Mouse (Mus musculus): ENCODE measurements around the gene Map2. TPM values are rescaled to one million over a fixed set of nuclear protein-coding genes. Genes with fewer than 3 reads are reported as not detected.

Gene Map2
- polyA plus RNA-seq, 1 experiment, result 1.6 TPM

DNA sequence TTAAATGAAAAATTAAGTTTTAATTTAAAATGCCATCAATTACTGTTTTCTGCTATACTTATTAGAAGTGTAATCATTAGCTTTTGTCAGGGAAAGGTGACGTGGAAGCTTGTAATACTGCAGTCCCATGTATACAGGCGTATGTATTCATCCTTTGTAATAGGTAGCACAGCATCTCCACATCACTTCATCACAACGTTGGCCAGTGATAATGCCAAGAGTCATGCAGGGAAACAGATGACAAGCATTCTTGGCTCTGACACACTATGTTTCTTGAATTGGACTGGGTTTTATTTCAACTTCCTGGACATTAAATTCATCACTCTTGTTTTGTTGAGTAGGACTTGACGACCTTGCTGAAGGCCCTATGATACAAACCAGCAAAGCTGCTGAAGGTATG, 113.9 kb downstream of the Map2 start:
- Histone ChIP-seq H3K4me1 (ENCODE audit: control insufficient read depth, insufficient read depth, insufficient read length) (no peaks in the 10 kb centered on the region), H3K27me3 (ENCODE audit: control insufficient read depth, insufficient read depth, low read length) (no peaks in the 10 kb centered on the region), H3K4me3 (ENCODE audit: extremely low read depth, insufficient read depth, insufficient read length) (no peak overlapping the region), H3K27ac (ENCODE audit: insufficient read depth, low read length) (no peak overlapping the region), H3K36me3 (ENCODE audit: control insufficient read depth, insufficient read depth, low read length) (no peaks in the 10 kb centered on the region)
- TF ChIP-seq CTCF (IDR thresholded peaks at IDR 0.05; ENCODE audit: extremely low read depth, insufficient read depth, insufficient read length, insufficient replicate concordance) (no peak), POLR2A (IDR thresholded peaks at IDR 0.05; ENCODE audit: low read depth, low read length) (no peak)
- WGBS, result 85% methylated on average over 4 of the region's 4 CpGs
- DNase-seq (ENCODE audit: low read depth in 1 of 2, low spot score in 2 of 2), result no peak

DNA sequence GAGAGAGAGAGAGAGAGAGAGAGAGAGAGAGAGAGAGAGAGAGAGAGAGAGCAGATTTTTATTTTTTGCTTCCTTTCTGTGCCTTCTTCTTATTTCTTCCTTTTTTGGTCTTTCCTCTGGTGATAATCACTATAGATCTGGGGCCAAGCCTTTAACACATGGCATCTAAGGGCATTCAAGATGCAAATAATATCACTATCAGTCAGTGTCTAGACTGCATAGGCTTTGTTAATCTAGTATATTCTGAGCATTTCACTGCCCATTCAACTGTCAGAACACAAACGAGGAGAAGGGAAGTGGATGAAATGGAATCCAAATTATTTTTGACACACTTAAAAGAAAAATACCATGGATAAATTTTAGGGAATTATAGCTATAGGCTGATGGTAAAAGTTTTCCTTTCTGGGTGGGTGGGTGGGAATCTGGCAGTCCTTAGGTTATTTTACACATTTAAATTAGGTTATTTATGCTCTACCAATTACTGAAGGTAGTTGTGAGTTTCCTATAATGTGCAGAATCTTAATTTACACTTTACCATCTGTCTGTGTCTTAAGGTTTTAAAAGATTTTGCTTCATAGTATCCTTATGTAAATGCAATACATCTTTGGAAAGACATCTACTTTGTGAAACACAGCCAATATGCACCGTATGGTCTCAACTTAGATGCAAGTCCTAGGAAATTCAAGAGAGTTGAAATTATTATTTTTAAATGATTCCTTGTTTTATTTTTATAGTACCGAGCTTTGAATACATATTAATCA, 117.2 kb downstream of the Map2 start:
- WGBS, result 81% methylated on average over 3 of the region's 3 CpGs
- no peak overlapping the region for H3K4me3 ChIP-seq (ENCODE audit: extremely low read depth, insufficient read depth, insufficient read length)
- no peak for DNase-seq (ENCODE audit: low read depth in 1 of 2, low spot score in 2 of 2)
- no peaks in the 10 kb centered on the region for H3K4me1 ChIP-seq (ENCODE audit: control insufficient read depth, insufficient read depth, insufficient read length)
- no peak overlapping the region for H3K27ac ChIP-seq (ENCODE audit: insufficient read depth, low read length)
- H3K36me3 ChIP-seq (ENCODE audit: control insufficient read depth, insufficient read depth, low read length), result no peaks in the 10 kb centered on the region
- no peaks in the 10 kb centered on the region for H3K27me3 ChIP-seq (ENCODE audit: control insufficient read depth, insufficient read depth, low read length)
- no peak for TF ChIP-seq POLR2A (IDR thresholded peaks at IDR 0.05; ENCODE audit: low read depth, low read length)
- no peak for TF ChIP-seq CTCF (IDR thresholded peaks at IDR 0.05; ENCODE audit: extremely low read depth, insufficient read depth, insufficient read length, insufficient replicate concordance)

DNA sequence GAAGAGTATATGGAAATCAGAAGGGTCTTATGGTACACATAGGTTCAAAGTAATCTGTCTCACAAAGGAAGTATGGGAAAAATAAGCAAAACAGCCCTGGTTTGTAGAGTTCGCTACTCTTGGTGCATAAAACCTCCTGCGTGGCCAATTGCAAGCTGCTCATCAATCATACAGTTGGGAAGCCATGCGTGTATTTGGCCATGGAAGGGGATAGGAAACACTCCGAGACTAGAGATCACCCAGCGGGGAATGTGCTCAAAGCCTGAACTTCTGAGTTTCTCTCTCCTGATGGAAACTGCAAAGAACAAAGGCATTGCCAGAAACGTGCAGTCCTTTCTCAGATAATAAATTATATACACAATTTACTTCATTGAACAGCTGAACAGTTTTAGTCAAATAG, 124.3 kb downstream of the Map2 start:
- TF ChIP-seq POLR2A (IDR thresholded peaks at IDR 0.05; ENCODE audit: low read depth, low read length) (no peak), CTCF (IDR thresholded peaks at IDR 0.05; ENCODE audit: extremely low read depth, insufficient read depth, insufficient read length, insufficient replicate concordance) (no peak)
- H3K36me3 ChIP-seq (ENCODE audit: control insufficient read depth, insufficient read depth, low read length), result no peaks in the 10 kb centered on the region
- WGBS, result 92% methylated on average over 6 of the region's 6 CpGs
- no peak for DNase-seq (ENCODE audit: low read depth in 1 of 2, low spot score in 2 of 2)
- no peak overlapping the region for H3K27ac ChIP-seq (ENCODE audit: insufficient read depth, low read length)
- H3K27me3 ChIP-seq (ENCODE audit: control insufficient read depth, insufficient read depth, low read length), result no peaks in the 10 kb centered on the region
- no peak overlapping the region for H3K4me3 ChIP-seq (ENCODE audit: extremely low read depth, insufficient read depth, insufficient read length)
- no peaks in the 10 kb centered on the region for H3K4me1 ChIP-seq (ENCODE audit: control insufficient read depth, insufficient read depth, insufficient read length)

DNA sequence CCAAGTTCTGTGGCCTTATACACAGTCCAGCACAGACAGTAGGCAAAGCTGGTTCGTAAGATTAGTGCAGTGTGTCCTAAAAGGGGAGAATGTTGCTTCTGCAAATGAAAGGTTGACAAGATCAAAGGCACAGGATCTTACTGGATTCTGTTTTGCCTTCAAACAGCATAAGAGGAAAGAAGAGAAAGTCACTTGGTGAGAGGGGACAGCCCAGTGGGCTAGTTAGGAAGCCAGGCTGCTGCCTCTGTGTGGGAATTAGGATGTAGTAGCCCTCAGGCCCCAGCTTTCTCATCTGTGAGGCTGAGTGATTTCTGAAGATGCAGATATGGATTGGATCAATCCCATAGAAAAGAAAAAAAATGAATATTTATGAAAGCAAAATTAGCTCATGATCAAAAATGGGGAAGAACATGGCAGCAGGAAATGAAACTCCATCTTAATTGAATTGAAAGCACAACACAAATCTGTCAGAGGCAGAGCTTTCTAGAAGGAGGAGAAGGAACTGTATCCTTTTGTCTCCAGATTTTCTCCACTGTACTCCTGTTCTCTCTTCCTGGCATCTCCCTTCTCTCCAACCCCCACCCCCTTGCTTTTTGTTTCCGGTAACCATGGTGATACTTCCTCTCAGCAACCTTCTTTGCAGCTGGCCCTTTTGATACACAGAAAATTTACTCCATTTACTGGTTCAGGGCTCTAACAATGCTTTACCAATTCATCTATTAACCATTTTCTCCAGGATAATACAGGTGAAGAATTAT, 145.5 kb downstream of the Map2 start:
- no peak for TF ChIP-seq CTCF (IDR thresholded peaks at IDR 0.05; ENCODE audit: extremely low read depth, insufficient read depth, insufficient read length, insufficient replicate concordance)
- TF ChIP-seq POLR2A (IDR thresholded peaks at IDR 0.05; ENCODE audit: low read depth, low read length), result no peak
- H3K27ac ChIP-seq (ENCODE audit: insufficient read depth, low read length), result no peak overlapping the region
- DNase-seq (ENCODE audit: low read depth in 1 of 2, low spot score in 2 of 2), result no peak
- 82% methylated on average over 2 of the region's 2 CpGs for WGBS
- H3K4me1 ChIP-seq (ENCODE audit: control insufficient read depth, insufficient read depth, insufficient read length), result no peaks in the 10 kb centered on the region
- H3K27me3 ChIP-seq (ENCODE audit: control insufficient read depth, insufficient read depth, low read length), result no peaks in the 10 kb centered on the region
- no peaks in the 10 kb centered on the region for H3K36me3 ChIP-seq (ENCODE audit: control insufficient read depth, insufficient read depth, low read length)
- H3K4me3 ChIP-seq (ENCODE audit: extremely low read depth, insufficient read depth, insufficient read length), result no peak overlapping the region

DNA sequence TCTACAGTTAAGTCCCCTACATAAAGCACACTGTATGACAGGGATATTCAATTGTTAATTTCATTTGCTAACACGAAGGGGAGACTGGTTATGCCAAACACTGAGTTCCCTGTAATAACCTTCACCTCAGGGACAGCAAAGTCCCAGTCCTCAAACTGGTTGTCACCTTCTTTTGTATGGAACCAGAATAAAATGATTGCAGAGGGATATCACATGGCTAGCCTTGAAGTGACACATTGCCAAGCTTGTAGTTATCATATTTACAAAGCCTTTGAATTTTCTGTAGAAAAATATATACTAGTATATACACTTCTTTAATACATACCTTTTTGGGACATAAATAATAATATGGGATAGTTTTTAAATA, 146.0 kb downstream of the Map2 start:
- TF ChIP-seq POLR2A (IDR thresholded peaks at IDR 0.05; ENCODE audit: low read depth, low read length) (no peak), CTCF (IDR thresholded peaks at IDR 0.05; ENCODE audit: extremely low read depth, insufficient read depth, insufficient read length, insufficient replicate concordance) (no peak)
- no peak for DNase-seq (ENCODE audit: low read depth in 1 of 2, low spot score in 2 of 2)
- Histone ChIP-seq H3K4me1 (ENCODE audit: control insufficient read depth, insufficient read depth, insufficient read length) (no peaks in the 10 kb centered on the region), H3K27me3 (ENCODE audit: control insufficient read depth, insufficient read depth, low read length) (no peaks in the 10 kb centered on the region), H3K36me3 (ENCODE audit: control insufficient read depth, insufficient read depth, low read length) (no peaks in the 10 kb centered on the region), H3K4me3 (ENCODE audit: extremely low read depth, insufficient read depth, insufficient read length) (no peak overlapping the region), H3K27ac (ENCODE audit: insufficient read depth, low read length) (no peak overlapping the region)
- 82% methylated on average over 1 of the region's 1 CpGs for WGBS

DNA sequence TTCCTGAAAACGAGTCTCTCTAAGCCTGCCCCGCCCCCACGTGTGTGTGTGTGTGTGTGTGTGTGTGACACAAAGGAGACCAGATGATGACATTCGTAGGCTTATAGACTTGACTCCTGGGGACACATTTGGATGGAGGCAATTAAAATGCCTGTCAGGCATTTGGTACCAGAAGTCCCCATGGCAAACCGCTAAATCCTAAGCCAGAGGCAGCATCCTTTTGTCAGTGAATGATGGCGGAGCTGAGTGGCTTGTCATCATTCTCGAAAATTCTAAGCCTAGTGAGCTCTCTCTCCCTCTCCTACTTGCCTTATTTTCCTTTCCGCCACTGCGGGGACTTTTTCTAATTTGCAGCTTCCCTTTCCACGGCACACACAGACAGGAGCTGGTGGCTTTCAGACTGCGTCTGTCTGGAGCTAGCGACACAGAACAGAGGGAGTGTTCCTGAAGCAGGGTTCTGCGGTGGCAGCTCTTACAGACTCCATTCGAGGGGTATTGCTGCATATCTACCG, 146.6 kb downstream of the Map2 start:
- H3K36me3 ChIP-seq (ENCODE audit: control insufficient read depth, insufficient read depth, low read length), result no peaks in the 10 kb centered on the region
- no peak for DNase-seq (ENCODE audit: low read depth in 1 of 2, low spot score in 2 of 2)
- no peaks in the 10 kb centered on the region for H3K27me3 ChIP-seq (ENCODE audit: control insufficient read depth, insufficient read depth, low read length)
- no peak overlapping the region for H3K27ac ChIP-seq (ENCODE audit: insufficient read depth, low read length)
- no peaks in the 10 kb centered on the region for H3K4me1 ChIP-seq (ENCODE audit: control insufficient read depth, insufficient read depth, insufficient read length)
- TF ChIP-seq POLR2A (IDR thresholded peaks at IDR 0.05; ENCODE audit: low read depth, low read length) (no peak), CTCF (IDR thresholded peaks at IDR 0.05; ENCODE audit: extremely low read depth, insufficient read depth, insufficient read length, insufficient replicate concordance) (no peak)
- H3K4me3 ChIP-seq (ENCODE audit: extremely low read depth, insufficient read depth, insufficient read length), result no peak overlapping the region
- WGBS, result 73% methylated on average over 15 of the region's 15 CpGs

DNA sequence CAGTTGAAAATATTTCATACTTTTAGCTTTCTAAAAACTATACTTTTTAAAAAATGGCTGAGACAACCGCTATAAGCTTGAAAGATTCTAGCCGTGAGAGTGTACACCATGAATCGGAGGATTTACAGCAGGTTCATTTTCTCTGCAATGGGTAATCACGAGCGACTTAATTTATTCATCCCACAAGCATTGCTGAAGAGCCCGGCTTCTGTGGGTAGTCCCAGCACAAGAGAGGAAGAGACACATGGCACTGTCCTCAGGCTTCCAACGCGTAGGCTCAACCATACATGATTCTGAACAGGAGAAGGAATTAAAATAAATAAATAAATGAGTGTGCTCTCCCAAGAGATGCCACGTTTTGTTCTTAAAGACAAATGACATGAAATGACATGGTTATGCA, 148.4 kb downstream of the Map2 start:
- H3K4me1 ChIP-seq (ENCODE audit: control insufficient read depth, insufficient read depth, insufficient read length), result no peaks in the 10 kb centered on the region
- H3K27ac ChIP-seq (ENCODE audit: insufficient read depth, low read length), result no peak overlapping the region
- DNase-seq (ENCODE audit: low read depth in 1 of 2, low spot score in 2 of 2), result no peak
- H3K36me3 ChIP-seq (ENCODE audit: control insufficient read depth, insufficient read depth, low read length), result no peaks in the 10 kb centered on the region
- no peak for TF ChIP-seq CTCF (IDR thresholded peaks at IDR 0.05; ENCODE audit: extremely low read depth, insufficient read depth, insufficient read length, insufficient replicate concordance)
- TF ChIP-seq POLR2A (IDR thresholded peaks at IDR 0.05; ENCODE audit: low read depth, low read length), result no peak
- no peaks in the 10 kb centered on the region for H3K27me3 ChIP-seq (ENCODE audit: control insufficient read depth, insufficient read depth, low read length)
- H3K4me3 ChIP-seq (ENCODE audit: extremely low read depth, insufficient read depth, insufficient read length), result no peak overlapping the region
- 90% methylated on average over 9 of the region's 9 CpGs for WGBS
